Mouse (Mus musculus) G1E (cell line): ENCODE data around the gene Dock2. TPM values are rescaled to one million over a fixed set of nuclear protein-coding genes. Genes with fewer than 3 reads are reported as not detected.

ENCODE experiments used
- ATAC-seq: 2 replicates; pipeline ENCODE4 v1.8.0; 2016; ENCODE audit warnings: mild to moderate bottlenecking; ENCODE audit not compliant: insufficient number of reproducible peaks, poor library complexity, low FRiP score, severe bottlenecking; ENCODE audit errors: extremely low read depth
- DNase-seq: peaks from one replicate; pipeline ENCODE4 v3.0.0; 2012; ENCODE audit warnings: low spot score
- H3K27me3 ChIP-seq: 2 replicates; pipeline ENCODE4 v1.6.1; 2012; ENCODE audit warnings: mild to moderate bottlenecking, low read length, inconsistent platforms; ENCODE audit not compliant: insufficient read depth
- H3K36me3 ChIP-seq: replicated peaks from 2 replicates; pipeline ENCODE3; 2012; ENCODE audit warnings: mild to moderate bottlenecking, inconsistent platforms
- H3K4me1 ChIP-seq: 2 replicates; pipeline ENCODE4 v1.6.1; 2012; ENCODE audit warnings: low read depth, low read length, inconsistent platforms, mixed read lengths; ENCODE audit not compliant: insufficient read depth
- H3K4me3 ChIP-seq: 2 replicates; pipeline ENCODE4 v1.5.1; 2012; ENCODE audit warnings: low read depth, mild to moderate bottlenecking, inconsistent platforms, low read length, moderate library complexity, mixed read lengths
- H3K9me3 ChIP-seq: replicated peaks from 2 replicates; pipeline ENCODE4 v1.6.1; 2012; ENCODE audit warnings: inconsistent platforms
- CTCF ChIP-seq: IDR thresholded peaks from 2 replicates; pipeline ENCODE4 v1.5.1; 2012; ENCODE audit warnings: low read depth, low read length, inconsistent platforms, mixed read lengths
- GATA1 ChIP-seq: IDR thresholded peaks from 2 replicates; pipeline ENCODE4 v1.6.1; 2012; ENCODE audit warnings: borderline replicate concordance, low read length, inconsistent platforms, mixed read lengths
- GATA2 ChIP-seq: IDR thresholded peaks from 2 replicates; pipeline ENCODE4 v1.6.1; 2012; ENCODE audit warnings: low read depth, low read length, inconsistent platforms, borderline replicate concordance
- POLR2AphosphoS5 ChIP-seq: IDR thresholded peaks from 2 replicates; pipeline ENCODE4 v1.6.1; 2012; ENCODE audit warnings: low read depth, low read length, inconsistent platforms; ENCODE audit not compliant: insufficient replicate concordance
- TAL1 ChIP-seq: conservative IDR thresholded peaks from 2 replicates; pipeline ENCODE4 v1.6.1; 2012; ENCODE audit warnings: low read depth, low read length, inconsistent platforms, mixed read lengths
- polyA plus RNA-seq: library from polyadenylated mRNA; stranded (reverse); fragments of >175 nt; gene quantifications from 2 replicates; pipeline ENCODE4 v1.2.3, GENCODE M21; 2012
- total RNA-seq, 2 experiments: library from RNA; stranded (forward) in 1 of 2; stranded (reverse) in 1 of 2; fragments of 200-1000 nt in 1 of 2; fragments of >200 nt in 1 of 2; fragmentation: Nextera tagmentation in 1 of 2; gene quantifications; 2 replicates each; pipeline ENCODE4 v1.2.3; 2014 to 2017

Gene Dock2
- total and polyA plus RNA-seq, 3 experiments, result 2.8 to 20.0 (median 4.7) TPM

DNA sequence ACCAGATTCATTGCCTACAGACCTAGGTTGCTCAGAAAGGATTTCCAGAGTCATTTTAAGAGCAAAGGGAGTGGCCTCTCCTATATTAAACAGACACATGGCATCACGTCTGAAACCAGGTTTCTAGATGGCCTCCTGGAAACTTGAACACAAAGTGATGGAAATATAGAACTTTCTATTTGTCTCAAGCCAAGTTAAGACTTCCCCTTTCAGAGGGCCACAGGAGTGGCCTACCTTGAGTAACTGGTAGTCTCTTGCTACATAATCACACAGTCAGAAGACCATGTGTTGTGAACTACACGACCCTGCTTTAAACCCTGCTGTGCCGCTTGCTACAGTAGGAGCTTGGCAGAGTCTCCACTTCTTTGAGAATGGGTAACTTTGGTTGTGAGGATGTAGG lies 400.2 kb downstream of the Dock2 start:
- no peak for TF ChIP-seq TAL1
- TF ChIP-seq GATA1, result no peak
- H3K36me3 ChIP-seq, result no peaks in the 10 kb centered on the region
- no peak for DNase-seq
- H3K4me1 ChIP-seq, result no peaks in the 10 kb centered on the region
- H3K27me3 ChIP-seq, result no peaks in the 10 kb centered on the region
- peaks cover 3% of the 10 kb centered on the region; the same call in 1 of the 2 replicates for H3K9me3 ChIP-seq
- no peak for ATAC-seq
- H3K4me3 ChIP-seq, result no peak overlapping the region

- Histone ChIP-seq H3K9me3 (peaks cover 5% of the 10 kb centered on the region), H3K36me3 (no peaks in the 10 kb centered on the region), H3K27me3 (no peaks in the 10 kb centered on the region), H3K4me1 (no peaks in the 10 kb centered on the region), H3K4me3 (no peak overlapping the region)
- no peak for DNase-seq
- ATAC-seq, result no peak
- TF ChIP-seq TAL1 (no peak), POLR2AphosphoS5 (no peak), GATA2 (no peak), CTCF (no peak), GATA1 (no peak)
Measured at GRCm38 (mm10) chr11:34377649-34378048, 406.0 kb downstream of the Dock2 start.

DNA sequence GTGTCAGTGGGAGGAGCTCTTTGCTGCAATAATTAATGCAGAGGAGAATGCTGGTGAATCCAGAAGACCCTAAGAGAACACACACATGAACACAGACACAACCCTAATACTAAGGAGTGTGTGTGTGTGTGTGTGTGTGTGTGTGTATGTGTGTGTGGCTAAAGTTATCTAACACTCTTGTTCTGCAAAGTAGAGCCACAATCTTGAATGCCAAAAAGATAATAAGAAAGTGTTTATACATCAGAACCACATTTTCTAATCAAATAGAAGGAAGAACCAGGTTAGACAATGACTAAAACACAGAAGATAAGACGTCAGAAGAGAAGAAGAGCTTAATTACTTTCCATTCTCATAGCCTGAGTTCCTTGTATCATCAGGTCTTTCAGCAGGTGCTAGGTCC lies 408.1 kb downstream of the Dock2 start:
- ATAC-seq (no peak), DNase-seq (no peak)
- Histone ChIP-seq H3K4me1 (no peaks in the 10 kb centered on the region), H3K27me3 (no peaks in the 10 kb centered on the region), H3K4me3 (no peak overlapping the region), H3K36me3 (no peaks in the 10 kb centered on the region), H3K9me3 (peaks cover 5% of the 10 kb centered on the region)
- no peak for TF ChIP-seq GATA2
- no peak for TF ChIP-seq TAL1
- TF ChIP-seq POLR2AphosphoS5, result no peak
- TF ChIP-seq CTCF, result no peak
- no peak for TF ChIP-seq GATA1

- no peak for ATAC-seq
- Histone ChIP-seq H3K9me3 (peaks cover 2% of the 10 kb centered on the region; the same call in 1 of the 2 replicates), H3K27me3 (no peaks in the 10 kb centered on the region), H3K4me1 (no peaks in the 10 kb centered on the region), H3K4me3 (no peak overlapping the region), H3K36me3 (no peaks in the 10 kb centered on the region)
- no peak for DNase-seq
- no peak for TF ChIP-seq POLR2AphosphoS5
- no peak for TF ChIP-seq TAL1
- no peak for TF ChIP-seq GATA2
- no peak for TF ChIP-seq CTCF
- no peak for TF ChIP-seq GATA1
Measured at GRCm38 (mm10) chr11:34372224-34372623, 411.5 kb downstream of the Dock2 start.

DNA sequence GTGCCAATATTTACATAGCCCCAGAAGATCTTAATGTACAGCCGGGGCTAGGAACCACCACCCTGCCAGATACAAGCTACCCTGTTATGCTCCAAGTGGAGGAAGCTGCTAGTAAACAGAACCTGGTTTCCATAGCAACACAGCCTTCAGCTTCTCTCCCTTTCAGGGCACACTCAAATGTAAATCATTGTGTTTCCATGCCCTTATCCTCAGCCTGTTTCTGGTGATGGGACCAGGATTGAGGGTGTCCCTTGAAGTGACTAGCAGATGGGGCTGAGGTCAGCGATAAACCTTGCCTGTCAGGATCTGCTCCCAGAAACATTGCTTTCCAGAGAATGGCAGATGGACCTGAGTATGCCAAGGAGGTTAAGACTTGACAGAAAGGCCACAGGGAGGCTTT lies 427.6 kb downstream of the Dock2 start:
- Histone ChIP-seq H3K36me3 (no peaks in the 10 kb centered on the region), H3K4me3 (no peak overlapping the region), H3K4me1 (no peaks in the 10 kb centered on the region), H3K27me3 (no peaks in the 10 kb centered on the region), H3K9me3 (peaks cover 15% of the 10 kb centered on the region)
- DNase-seq (no peak), ATAC-seq (no peak)
- TF ChIP-seq POLR2AphosphoS5, result no peak
- TF ChIP-seq GATA1, result no peak
- no peak for TF ChIP-seq TAL1
- TF ChIP-seq GATA2, result no peak
- TF ChIP-seq CTCF, result no peak

GRCm38 (mm10) chr11:34355406-34355805 lies 428.3 kb downstream of the Dock2 start:
- no peak for ATAC-seq
- TF ChIP-seq POLR2AphosphoS5, result no peak
- TF ChIP-seq GATA1, result no peak
- no peak for TF ChIP-seq GATA2
- TF ChIP-seq TAL1, result no peak
- no peak for TF ChIP-seq CTCF

DNA sequence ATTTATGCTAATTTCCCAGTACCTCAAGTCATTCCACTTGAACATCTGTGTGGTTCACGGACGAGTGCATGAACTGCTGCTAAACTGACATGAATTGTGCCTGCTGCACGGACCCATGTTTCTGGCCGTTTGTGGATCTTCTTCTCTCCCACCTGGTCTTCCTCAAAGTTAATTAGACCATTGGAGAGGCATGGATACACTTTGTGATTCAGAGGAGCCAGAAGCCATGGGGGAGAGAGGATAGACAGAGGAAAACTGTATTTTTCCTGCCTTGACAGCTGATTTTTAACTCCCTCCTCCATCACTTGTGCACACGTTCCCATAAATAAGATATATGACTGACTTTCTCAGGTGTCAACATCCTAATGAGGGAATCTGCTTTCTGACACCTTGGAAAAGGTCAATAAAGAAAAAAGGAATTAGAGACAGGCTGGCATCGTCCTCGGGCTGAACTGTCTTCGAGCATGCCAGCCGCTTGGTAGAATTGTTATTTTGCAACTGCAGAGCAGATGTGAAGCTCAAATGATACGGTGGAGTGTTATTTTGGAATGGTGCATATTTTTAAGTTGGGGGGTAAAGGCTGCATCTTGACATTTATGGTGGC lies 434.1 kb downstream of the Dock2 start:
- Histone ChIP-seq H3K4me3 (no peak overlapping the region), H3K36me3 (no peaks in the 10 kb centered on the region), H3K9me3 (peaks cover 3% of the 10 kb centered on the region), H3K4me1 (no peaks in the 10 kb centered on the region), H3K27me3 (no peaks in the 10 kb centered on the region)
- TF ChIP-seq POLR2AphosphoS5 (no peak), TAL1 (no peak), GATA2 (no peak), CTCF (no peak), GATA1 (no peak)
- ATAC-seq (no peak), DNase-seq (no peak)

More at GRCm38 (mm10) chr11:34355406-34355805, 428.3 kb downstream of the Dock2 start:
- Histone ChIP-seq H3K27me3 (no peaks in the 10 kb centered on the region), H3K4me1 (no peaks in the 10 kb centered on the region), H3K36me3 (no peaks in the 10 kb centered on the region), H3K9me3 (peaks cover 15% of the 10 kb centered on the region), H3K4me3 (no peak overlapping the region)
- no peak for DNase-seq
